Mouse (Mus musculus): ENCODE results near the gene Mthfd1l. TPM values are rescaled to one million over a fixed set of nuclear protein-coding genes. Genes with fewer than 3 reads are reported as not detected.
"Not testable (repeated sequence)": the region's sequence is repeated elsewhere in the genome, so short reads cannot be mapped to it uniquely, and the experiment has no call there.

The Mthfd1l gene
- total RNA-seq, 2 experiments from 2014 or later, result 0.72 to 0.74 TPM

- DNase-seq, result no peak
- intact Hi-C loops (cut with DNase I), result no loop called here
These were observed 99.0 kb downstream of the Mthfd1l start for GRCm38 (mm10) chr10:4071845-4072345.

- intact Hi-C loops (cut with DNase I); DNase-seq: not testable (repeated sequence)
These were observed 99.6 kb downstream of the Mthfd1l start for GRCm38 (mm10) chr10:4072491-4072890.

- no peak for DNase-seq
- intact Hi-C loops (cut with DNase I), result no loop called here
These were observed 105.4 kb downstream of the Mthfd1l start for GRCm38 (mm10) chr10:4078220-4078840.

- no peak for DNase-seq
- intact Hi-C loops (cut with DNase I), result no loop called here
These were observed 106.2 kb downstream of the Mthfd1l start for GRCm38 (mm10) chr10:4078979-4079630.

- intact Hi-C loops (cut with DNase I), result no loop called here
- peak; percentile 55 to 63 for DNase-seq
These were observed 106.8 kb downstream of the Mthfd1l start for GRCm38 (mm10) chr10:4079643-4080244.

- no peak for DNase-seq
- intact Hi-C loops (cut with DNase I), result no loop called here
These were observed 110.7 kb downstream of the Mthfd1l start for GRCm38 (mm10) chr10:4083609-4084008.

- intact Hi-C loops (cut with DNase I), result loop anchor here (5.0 kb wide), 1 partner anchor 247 kb away; no protein-coding TSS in a partner anchor
- no peak for DNase-seq
These were observed 112.0 kb downstream of the Mthfd1l start for GRCm38 (mm10) chr10:4084907-4085306.

- intact Hi-C loops (cut with DNase I), result loop anchor here (5.0 kb wide), 1 partner anchor 247 kb away; no protein-coding TSS in a partner anchor
- no peak for DNase-seq
These were observed 112.6 kb downstream of the Mthfd1l start for GRCm38 (mm10) chr10:4085363-4086141.

- intact Hi-C loops (cut with DNase I), result loop anchor here (5.0 kb wide), 1 partner anchor 245 kb away; no protein-coding TSS in a partner anchor
These were observed 114.6 kb downstream of the Mthfd1l start for GRCm38 (mm10) chr10:4087563-4087962.

GRCm38 (mm10) chr10:4088744-4089414 is 116.0 kb downstream of the Mthfd1l start:
- intact Hi-C loops (cut with DNase I), result loop anchor here (5.0 kb wide), 1 partner anchor 243 kb away; no protein-coding TSS in a partner anchor
- peak in 1 of 2 experiments; percentile 25 for DNase-seq

More at GRCm38 (mm10) chr10:4087563-4087962, 114.6 kb downstream of the Mthfd1l start:
- no peak for DNase-seq

GRCm38 (mm10) chr10:4089885-4090284 is 117.0 kb downstream of the Mthfd1l start:
- DNase-seq, result no peak
- intact Hi-C loops (cut with DNase I), result loop anchor here (5.0 kb wide), 1 partner anchor 242 kb away; no protein-coding TSS in a partner anchor

GRCm38 (mm10) chr10:4092990-4093389 is 120.1 kb downstream of the Mthfd1l start:
- intact Hi-C loops (cut with DNase I), result no loop called here
- DNase-seq, result no peak

GRCm38 (mm10) chr10:4094093-4094817 is 121.3 kb downstream of the Mthfd1l start:
- no peak for DNase-seq
- intact Hi-C loops (cut with DNase I), result no loop called here

GRCm38 (mm10) chr10:4096151-4096550 is 123.2 kb downstream of the Mthfd1l start:
- intact Hi-C loops (cut with DNase I), result no loop called here
- no peak for DNase-seq

- DNase-seq, result no peak
- intact Hi-C loops (cut with DNase I), result no loop called here
These were observed 127.1 kb downstream of the Mthfd1l start for GRCm38 (mm10) chr10:4100007-4100406.

- intact Hi-C loops (cut with DNase I), result no loop called here
- DNase-seq, result no peak
These were observed 133.0 kb downstream of the Mthfd1l start for GRCm38 (mm10) chr10:4105676-4106528.

- DNase-seq, result no peak
- intact Hi-C loops (cut with DNase I), result no loop called here
These were observed 134.9 kb downstream of the Mthfd1l start for GRCm38 (mm10) chr10:4107661-4108338.

- no peak for DNase-seq
- intact Hi-C loops (cut with DNase I), result no loop called here
These were observed 135.5 kb downstream of the Mthfd1l start for GRCm38 (mm10) chr10:4108462-4108861.

Measured in gastrocnemius, postnatal 36 days (tissue).